Mouse (Mus musculus) CH12.LX (cell line): ENCODE measurements around the gene Atp6v1g3.

Experiments
- CHD1 ChIP-seq: IDR thresholded peaks from 2 replicates; pipeline ENCODE4 v1.6.1; 2012; ENCODE audit warnings: low read depth, low read length, improper control_type of control experiment, inconsistent platforms
- CTCF ChIP-seq, 2 experiments: IDR thresholded peaks in 1 of 2; conservative IDR thresholded peaks in 1 of 2; 2 replicates each; pipeline ENCODE4 v1.5.1; 2011 to 2012; ENCODE audit warnings: low read depth in 2 of 2, low read length in 2 of 2, improper control_type of control experiment in 1 of 2, inconsistent platforms in 1 of 2, mild to moderate bottlenecking in 1 of 2, moderate library complexity in 1 of 2
- ELF1 ChIP-seq: IDR thresholded peaks from 2 replicates; pipeline ENCODE4 v1.6.1; 2014; ENCODE audit warnings: low read depth, mild to moderate bottlenecking, inconsistent platforms, low read length, improper control_type of control experiment
- EP300 ChIP-seq: IDR thresholded peaks from 2 replicates; pipeline ENCODE4 v1.6.1; 2011; ENCODE audit warnings: low read length, improper control_type of control experiment
- ETS1 ChIP-seq: conservative IDR thresholded peaks from 2 replicates; pipeline ENCODE4 v1.6.1; 2012; ENCODE audit warnings: low read depth, mild to moderate bottlenecking, inconsistent platforms, low read length, improper control_type of control experiment, moderate library complexity
- MAX ChIP-seq: IDR thresholded peaks from 2 replicates; pipeline ENCODE4 v1.6.1; 2011; ENCODE audit warnings: low read length, improper control_type of control experiment
- MAZ ChIP-seq: IDR thresholded peaks from 2 replicates; pipeline ENCODE4 v1.6.1; 2012; ENCODE audit warnings: low read depth, mild to moderate bottlenecking, inconsistent platforms, low read length, improper control_type of control experiment, moderate library complexity
- NRF1 ChIP-seq: IDR thresholded peaks from 2 replicates; pipeline ENCODE4 v1.6.1; 2014; ENCODE audit warnings: low read depth, mild to moderate bottlenecking, inconsistent platforms, low read length, improper control_type of control experiment, moderate library complexity
- POLR2A ChIP-seq: IDR thresholded peaks from 2 replicates; pipeline ENCODE4 v1.6.1; 2011; ENCODE audit warnings: low read depth, mild to moderate bottlenecking, improper control_type of control experiment, low read length
- RCOR1 ChIP-seq: conservative IDR thresholded peaks from 2 replicates; pipeline ENCODE4 v1.6.1; 2012; ENCODE audit warnings: low read depth, mild to moderate bottlenecking, inconsistent platforms, low read length, improper control_type of control experiment
- ZMIZ1 ChIP-seq: IDR thresholded peaks from 2 replicates; pipeline ENCODE4 v1.6.1; 2012; ENCODE audit warnings: low read depth, mild to moderate bottlenecking, inconsistent platforms, low read length, improper control_type of control experiment

DNA sequence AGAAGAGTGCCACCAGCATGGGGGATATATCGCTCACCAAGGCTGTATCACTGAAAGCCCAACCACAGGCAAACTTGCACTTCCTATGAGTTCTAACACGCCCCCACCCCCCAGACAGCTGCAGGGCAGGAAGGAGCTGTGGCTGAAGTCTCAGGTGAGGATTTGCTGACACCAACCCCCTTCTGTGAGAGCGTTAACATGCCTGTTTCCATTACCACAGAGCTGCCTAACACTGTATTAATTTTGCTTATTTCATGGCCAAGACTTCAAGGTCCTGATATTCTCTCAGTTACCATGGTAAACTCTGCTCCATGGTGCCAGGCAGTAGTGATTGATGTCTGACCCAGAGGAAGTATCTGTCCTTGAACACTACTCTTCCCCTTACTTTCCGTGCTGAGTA is 26.0 kb downstream of the Atp6v1g3 start:
- TF ChIP-seq POLR2A (no peak), ZMIZ1 (no peak), NRF1 (no peak), RCOR1 (no peak), ELF1 (peak; percentile 31; the same call in 1 of the 2 replicates), MAX (no peak), EP300 (peak; percentile 30; the same call in 1 of the 2 replicates), MAZ (no peak), CTCF (conservative IDR thresholded peaks at IDR 0.05 in 1 of 2, IDR thresholded peaks at IDR 0.05 in 1 of 2; ENCODE audit: low read depth in 2 of 2, low read length in 2 of 2) (no peak), CHD1 (no peak), ETS1 (0 out of 2 replicates have a peak, but pooled peaks have one; percentile 21)
